Mouse (Mus musculus) fibroblast of lung, adult 2 months (primary cell): ENCODE results near the gene Gm10337.

ENCODE experiments used
- DNase-seq: peaks from one replicate; pipeline ENCODE4 v3.0.0-alpha.2; 2011; ENCODE audit warnings: low read depth

Gm10337 gene

GRCm38 (mm10) chr15:102499851-102500250 is 3.7 kb upstream of the Gm10337 start:
- DNase-seq = no peak

GRCm38 (mm10) chr15:102500479-102500878 is 3.0 kb upstream of the Gm10337 start:
- DNase-seq = no peak

GRCm38 (mm10) chr15:102501084-102501814 is 2.3 kb upstream of the Gm10337 start:
- no peak for DNase-seq

GRCm38 (mm10) chr15:102502254-102502840 is 1.2 kb upstream of the Gm10337 start:
- no peak for DNase-seq

GRCm38 (mm10) chr15:102503924-102504782 is 631 bp downstream of the Gm10337 start:
- DNase-seq = no peak

GRCm38 (mm10) chr15:102505073-102505769 is 1.7 kb downstream of the Gm10337 start:
- no peak for DNase-seq

- no peak for DNase-seq
These were observed 2.4 kb downstream of the Gm10337 start for GRCm38 (mm10) chr15:102505770-102506463.

- no peak for DNase-seq
These were observed 2.9 kb downstream of the Gm10337 start for GRCm38 (mm10) chr15:102506464-102506830.

- DNase-seq = no peak
These were observed 3.3 kb downstream of the Gm10337 start for GRCm38 (mm10) chr15:102506864-102507263.

- no peak for DNase-seq
These were observed 4.0 kb downstream of the Gm10337 start for GRCm38 (mm10) chr15:102507561-102507960.

GRCm38 (mm10) chr15:102508336-102508735 is 4.8 kb downstream of the Gm10337 start:
- no peak for DNase-seq

GRCm38 (mm10) chr15:102510110-102510509 is 6.6 kb downstream of the Gm10337 start:
- no peak for DNase-seq

- DNase-seq = peak; percentile 46
These were observed 7.2 kb downstream of the Gm10337 start for GRCm38 (mm10) chr15:102510590-102511284.

GRCm38 (mm10) chr15:102511285-102511833 is 7.8 kb downstream of the Gm10337 start:
- no peak for DNase-seq

GRCm38 (mm10) chr15:102512010-102512409 is 8.5 kb downstream of the Gm10337 start:
- no peak for DNase-seq

- DNase-seq = no peak
These were observed 8.9 kb downstream of the Gm10337 start for GRCm38 (mm10) chr15:102512471-102512870.

GRCm38 (mm10) chr15:102513004-102513403 is 9.5 kb downstream of the Gm10337 start:
- no peak for DNase-seq

- no peak for DNase-seq
These were observed 11.7 kb downstream of the Gm10337 start for GRCm38 (mm10) chr15:102515261-102515660.

- DNase-seq = no peak
These were observed 12.3 kb downstream of the Gm10337 start for GRCm38 (mm10) chr15:102515791-102516190.

GRCm38 (mm10) chr15:102516293-102516692 is 12.8 kb downstream of the Gm10337 start:
- no peak for DNase-seq
